Mouse (Mus musculus) CH12.LX (cell line): ENCODE results near the gene Art3.

Experiments used
- CTCF ChIP-seq, 2 experiments: IDR thresholded peaks in 1 of 2; conservative IDR thresholded peaks in 1 of 2; 2 replicates each; pipeline ENCODE4 v1.5.1; 2011 to 2012; ENCODE audit warnings: low read depth in 2 of 2, low read length in 2 of 2, improper control_type of control experiment in 1 of 2, inconsistent platforms in 1 of 2, mild to moderate bottlenecking in 1 of 2, moderate library complexity in 1 of 2
- POLR2AphosphoS2 ChIP-seq: IDR thresholded peaks from 2 replicates; pipeline ENCODE4 v1.6.1; 2011; ENCODE audit warnings: low read depth, low read length, improper control_type of control experiment
- RAD21 ChIP-seq: IDR thresholded peaks from 2 replicates; pipeline ENCODE4 v1.6.1; 2011; ENCODE audit warnings: low read depth, mild to moderate bottlenecking, low read length, improper control_type of control experiment, moderate library complexity
- SIN3A ChIP-seq: IDR thresholded peaks from 2 replicates; pipeline ENCODE4 v1.6.1; 2012; ENCODE audit warnings: low read length, improper control_type of control experiment, inconsistent platforms
- ZKSCAN1 ChIP-seq: IDR thresholded peaks from 2 replicates; pipeline ENCODE4 v1.6.1; 2012; ENCODE audit warnings: low read depth, inconsistent platforms, low read length, improper control_type of control experiment, borderline replicate concordance

DNA sequence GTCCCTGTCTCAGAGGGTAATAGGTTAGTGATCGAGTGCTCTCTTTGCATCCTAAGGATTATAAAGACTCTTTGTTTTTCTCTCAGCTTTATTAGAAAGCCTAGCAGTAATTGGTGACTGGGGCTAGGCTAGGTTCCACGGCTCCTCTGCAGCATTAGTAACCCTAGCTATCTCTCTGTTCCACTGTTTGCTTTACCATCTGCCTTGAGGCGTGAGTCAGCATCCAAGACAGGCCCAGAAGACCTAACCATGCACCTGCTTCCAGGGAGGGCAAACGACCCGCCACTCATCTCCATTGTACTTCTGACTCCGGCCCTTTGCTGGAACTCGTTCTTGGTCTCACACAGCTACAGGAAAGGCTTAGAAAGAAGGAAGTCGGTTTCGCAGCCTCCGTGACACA lies 62.2 kb downstream of the Art3 start:
- TF ChIP-seq RAD21: no peak
- TF ChIP-seq ZKSCAN1: no peak
- no peak for TF ChIP-seq CTCF (conservative IDR thresholded peaks at IDR 0.05 in 1 of 2, IDR thresholded peaks at IDR 0.05 in 1 of 2; ENCODE audit: low read depth in 2 of 2, low read length in 2 of 2)
- TF ChIP-seq POLR2AphosphoS2: no peak
- no peak for TF ChIP-seq SIN3A
